ENCODE assay signal across 10 mouse cellular contexts in the genomic region with DNA sequence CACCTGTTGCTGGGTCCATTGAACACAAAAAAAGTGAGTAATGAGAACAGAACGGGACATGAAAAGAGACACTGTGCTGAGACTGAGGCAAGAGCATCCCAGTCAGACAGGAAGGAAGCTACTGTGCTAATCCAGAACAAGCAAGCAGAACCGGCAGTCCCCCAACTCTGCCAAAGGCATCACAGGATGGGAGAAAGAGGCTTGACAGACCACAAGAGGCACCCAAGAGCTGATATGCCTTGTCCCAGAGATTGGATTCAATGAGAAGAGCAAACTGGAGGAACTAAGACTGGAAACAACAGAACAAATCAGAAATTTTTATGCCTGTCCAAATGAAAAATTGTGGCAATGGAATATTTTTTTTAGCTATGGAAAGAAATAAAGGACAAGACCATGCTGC. TPM values are rescaled to one million over a fixed set of nuclear protein-coding genes. Genes with fewer than 3 reads are reported as not detected.
DNase-seq lines count a peak whose midpoint lies in the region; ATAC-seq and TF ChIP-seq lines count a peak whose summit lies in the region.
"Had no signal": no experiment of that assay in that cellular context is flagged by ENCODE, and none has a peak within 500 bp of the region (broad histone marks: within the 10 kb centered on the region; RNA-seq: fewer than 3 reads in every experiment).

No protein-coding gene starts in this region.

- DNase-seq in heart, postnatal 14 days: peak; percentile 12 to 40
- DNase-seq in heart, postnatal 25 days (ENCODE audit: low spot score): no peak
- peak; percentile 27 for DNase-seq in lung, embryonic 14.5 days
- no peak for DNase-seq in lung, postnatal 4 days
- no peak for DNase-seq in Patski (ENCODE audit: low read depth, low spot score)
- no peak for DNase-seq in frontal cortex, postnatal 10 days (ENCODE audit: low spot score in 2 of 2)
- DNase-seq in Muller cell, postnatal 12 days (ENCODE audit: inconsistent ontology term): no peak

- no peaks in the 10 kb centered on the region for H3K4me1 ChIP-seq in lung, embryonic 14.5 days (ENCODE audit: insufficient read depth)
- H3K4me1 ChIP-seq: heart, embryonic 15.5 days; midbrain, embryonic 15.5 days had no signal

- POLR2A ChIA-PET in Patski (lab: Charles Lee): no interaction called here

- 37% methylated on average over 2 of the region's 2 CpGs for WGBS in lung, embryonic 14.5 days

- ATAC-seq in lung, embryonic 14.5 days (ENCODE audit: insufficient read depth): no peak
- no peak for ATAC-seq in Patski
- peak; percentile 74; the same call in 1 of the 2 replicates for ATAC-seq in megakaryocyte-erythroid progenitor cell, adult 5-6 weeks (replicated peaks; ENCODE audit: low FRiP score, low TSS enrichment, poor library complexity, severe bottlenecking)
- ATAC-seq: midbrain, embryonic 15.5 days had no signal

- in situ Hi-C loops in Patski (cut with MboI; ENCODE audit: low pct_unique_long_range_greater_than_20kb): loop anchor here (25.0 kb wide), 1 partner anchor 91 kb away; no protein-coding TSS in a partner anchor

- intact Hi-C loops in heart, postnatal 14 days (cut with DNase I): loop anchor here (5.0 kb wide), 1 partner anchor 106 kb away; no protein-coding TSS in a partner anchor
- intact Hi-C loops in heart, postnatal 25 days (cut with DNase I): loop anchor here (5.0 kb wide), 1 partner anchor 106 kb away; no protein-coding TSS in a partner anchor

- no peaks in the 10 kb centered on the region for H3K9me3 ChIP-seq in lung, embryonic 14.5 days (ENCODE audit: low read depth, low read length)
- H3K9me3 ChIP-seq: heart, embryonic 15.5 days; midbrain, embryonic 15.5 days had no signal

- no peak overlapping the region for H3K9ac ChIP-seq in lung, embryonic 14.5 days
- H3K9ac ChIP-seq: heart, embryonic 15.5 days; midbrain, embryonic 15.5 days had no signal

- H3K27me3 ChIP-seq in lung, embryonic 14.5 days (ENCODE audit: insufficient read depth, low read length): no peaks in the 10 kb centered on the region
- H3K27me3 ChIP-seq in Patski: no peaks in the 10 kb centered on the region
- H3K27me3 ChIP-seq: heart, embryonic 15.5 days; midbrain, embryonic 15.5 days had no signal

- TF ChIP-seq CTCF in lung, embryonic 14.5 days (IDR thresholded peaks at IDR 0.05; ENCODE audit: low read depth): peak; percentile 47
- peak; percentile 52 for TF ChIP-seq CTCF in Patski (IDR thresholded peaks at IDR 0.05)

- H3K36me3 ChIP-seq in lung, embryonic 14.5 days (ENCODE audit: insufficient read depth): no peaks in the 10 kb centered on the region
- H3K36me3 ChIP-seq: heart, embryonic 15.5 days; midbrain, embryonic 15.5 days had no signal

- no peak overlapping the region for H3K27ac ChIP-seq in lung, embryonic 14.5 days (ENCODE audit: low read depth)
- H3K27ac ChIP-seq: heart, embryonic 15.5 days; midbrain, embryonic 15.5 days had no signal

- no peak overlapping the region for H3K4me3 ChIP-seq in lung, embryonic 14.5 days (ENCODE audit: low read depth, low read length)
- H3K4me3 ChIP-seq: heart, embryonic 15.5 days; midbrain, embryonic 15.5 days had no signal

- CTCF ChIA-PET in Patski (lab: Charles Lee): interaction anchor here (1.6 to 2.4 kb wide), 4 partner anchors 11 to 96 kb away, joined by 4 to 9 read pairs (median 6); partner anchors contain the start of gene Vit

- no peak overlapping the region for H3K4me2 ChIP-seq in lung, embryonic 14.5 days
- H3K4me2 ChIP-seq: heart, embryonic 15.5 days; midbrain, embryonic 15.5 days had no signal

RNA-seq across cellular contexts. Expression of gene Vit, which starts 11.1 kb away (rescaled TPM):
- total RNA-seq in heart, postnatal 14 days (2021): 1 to 10 TPM; 1.3 to 1.5 TPM
- 1 to 10 TPM; 1.2 to 1.6 TPM for total RNA-seq in heart, postnatal 25 days (2021)
- not detected in 2 replicates for polyA plus RNA-seq in lung, embryonic 14.5 days (2014; fragmentation: Nextera tagmentation; extraction: Ambion mirVana)
- 95.0 TPM for polyA plus RNA-seq in Patski (2021)
- 0.82 TPM in 1 of 2 replicates, not detected in the other for total RNA-seq in megakaryocyte-erythroid progenitor cell, adult 5-6 weeks (2014; fragmentation: Nextera tagmentation)
- total RNA-seq in megakaryocyte-erythroid progenitor cell, adult 5-6 weeks (2017): 0.04 and 0.56 TPM in 2 replicates

Comparison
In these comparisons a context has a peak if more than half of its experiments do, and no peak if none do; other contexts are left out.
1. DNase-seq: peak in heart, postnatal 14 days (2 of 2) and lung, embryonic 14.5 days (single experiment); none in heart, postnatal 25 days (single experiment), lung, postnatal 4 days (0 of 2), Patski (single experiment), frontal cortex, postnatal 10 days (0 of 2) and Muller cell, postnatal 12 days (single experiment).